Mouse (Mus musculus) retina, postnatal 1 day (tissue): ENCODE data around the gene Gm10801.
"Not testable (repeated sequence)": the region's sequence is repeated elsewhere in the genome, so short reads cannot be mapped to it uniquely, and the experiment has no call there.

Source experiments
- DNase-seq: peaks from one replicate; pipeline ENCODE4 v3.0.0-alpha.2; 2012

Gene Gm10801

DNA sequence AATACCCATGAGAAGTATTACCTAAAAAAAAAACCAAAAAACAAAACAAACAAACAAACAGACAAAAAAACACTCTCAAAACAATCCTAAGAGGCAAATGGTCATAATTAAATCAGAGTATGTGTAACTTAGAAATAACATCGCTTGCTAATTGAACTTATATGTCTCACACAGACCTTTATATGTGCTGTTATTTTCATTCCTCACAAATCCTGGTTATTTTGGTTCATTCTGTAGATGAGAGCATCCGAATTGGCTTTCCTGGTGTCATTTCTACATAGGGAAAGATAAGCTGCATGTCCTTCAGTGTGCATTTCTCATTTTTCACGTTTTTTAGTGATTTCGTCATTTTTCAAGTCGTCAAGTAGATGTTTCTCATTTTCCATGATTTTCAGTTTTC, at the start of gene Gm10801:
Gene Gm10801 (plus strand): TSS at position 301 of the 400 bp plus-strand sequence.
- DNase-seq = not testable (repeated sequence)

DNA sequence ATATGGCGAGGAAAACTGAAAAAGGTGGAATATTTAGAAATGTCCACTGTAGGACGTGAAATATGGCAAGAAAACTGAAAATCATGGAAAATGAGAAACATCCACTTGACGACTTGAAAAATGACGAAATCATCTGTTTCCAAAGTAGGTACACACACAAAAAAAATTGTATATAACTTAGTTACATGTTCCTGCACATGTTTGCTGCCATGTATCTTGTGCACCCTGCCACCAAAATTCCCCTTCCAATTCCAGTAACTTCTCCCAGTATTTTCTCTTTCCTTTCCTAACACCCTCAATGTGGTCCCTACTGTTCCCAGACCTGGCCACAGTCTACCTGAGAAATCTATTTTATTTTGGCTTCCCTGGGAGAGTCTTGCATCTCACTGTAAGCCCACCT, 5.2 kb downstream of the Gm10801 start, which contains the start of gene Gm10800:
Gene Gm10800 (minus strand): TSS at position 101 of the 400 bp plus-strand sequence.
- not testable (repeated sequence) for DNase-seq

DNA sequence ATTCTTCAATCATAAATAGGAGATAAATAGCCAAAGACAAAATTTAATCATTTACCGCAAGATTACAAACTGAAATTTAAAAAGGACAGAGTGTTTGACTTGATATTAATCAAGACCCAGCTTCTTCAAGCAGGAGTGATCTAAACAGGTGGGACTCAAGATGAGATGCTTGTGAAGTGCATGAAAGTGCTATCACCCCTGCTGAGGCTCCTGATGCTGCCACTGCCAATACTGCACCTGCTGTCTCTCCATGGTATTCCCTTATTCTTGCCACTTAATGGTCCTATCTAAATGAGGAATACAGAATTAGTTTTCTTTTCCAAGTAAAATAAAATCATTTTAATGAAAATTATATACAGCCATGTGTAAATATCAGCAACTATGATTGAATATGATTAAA, 35.5 kb downstream of the Gm10801 start:
- no peak for DNase-seq
